Mouse (Mus musculus): ENCODE results near the gene Etv6.

Etv6 gene

GRCm38 (mm10) chr6:134208180-134208952 is 172.9 kb downstream of the Etv6 start:
- no peak for DNase-seq (ENCODE audit: low spot score)

- DNase-seq (ENCODE audit: low spot score), result no peak
Observed at GRCm38 (mm10) chr6:134210675-134211457, 175.4 kb downstream of the Etv6 start.

- DNase-seq (ENCODE audit: low spot score), result no peak
Observed at GRCm38 (mm10) chr6:134211458-134211776, 175.9 kb downstream of the Etv6 start.

GRCm38 (mm10) chr6:134217747-134218146 is 182.2 kb downstream of the Etv6 start:
- DNase-seq (ENCODE audit: low spot score), result no peak

GRCm38 (mm10) chr6:134218441-134218840 is 182.9 kb downstream of the Etv6 start:
- DNase-seq (ENCODE audit: low spot score), result no peak

GRCm38 (mm10) chr6:134219358-134219757 is 183.9 kb downstream of the Etv6 start:
- DNase-seq (ENCODE audit: low spot score), result no peak

GRCm38 (mm10) chr6:134220209-134220777 is 184.8 kb downstream of the Etv6 start:
- DNase-seq (ENCODE audit: low spot score), result no peak

GRCm38 (mm10) chr6:134222248-134222929 is 186.9 kb downstream of the Etv6 start:
- no peak for DNase-seq (ENCODE audit: low spot score)

- no peak for DNase-seq (ENCODE audit: low spot score)
Observed at GRCm38 (mm10) chr6:134225564-134225963, 190.1 kb downstream of the Etv6 start.

- DNase-seq (ENCODE audit: low spot score), result no peak
Observed at GRCm38 (mm10) chr6:134226349-134227169, 191.1 kb downstream of the Etv6 start.

- no peak for DNase-seq (ENCODE audit: low spot score)
Observed at GRCm38 (mm10) chr6:134236311-134236710, 200.8 kb downstream of the Etv6 start.

- no peak for DNase-seq (ENCODE audit: low spot score)
Observed at GRCm38 (mm10) chr6:134238455-134238854, 203.0 kb downstream of the Etv6 start.

- no peak for DNase-seq (ENCODE audit: low spot score)
Observed at GRCm38 (mm10) chr6:134240988-134241387, 205.5 kb downstream of the Etv6 start.

- no peak for DNase-seq (ENCODE audit: low spot score)
Observed at GRCm38 (mm10) chr6:134243119-134243518, 207.6 kb downstream of the Etv6 start.

- no peak for DNase-seq (ENCODE audit: low spot score)
Observed at GRCm38 (mm10) chr6:134243546-134243945, 208.0 kb downstream of the Etv6 start.

- no peak for DNase-seq (ENCODE audit: low spot score)
Observed at GRCm38 (mm10) chr6:134244071-134244470, 208.6 kb downstream of the Etv6 start.

GRCm38 (mm10) chr6:134246109-134246508 is 210.6 kb downstream of the Etv6 start:
- DNase-seq (ENCODE audit: low spot score), result no peak

GRCm38 (mm10) chr6:134247324-134247723 is 211.8 kb downstream of the Etv6 start:
- no peak for DNase-seq (ENCODE audit: low spot score)

- DNase-seq (ENCODE audit: low spot score), result no peak
Observed at GRCm38 (mm10) chr6:134248720-134249119, 213.2 kb downstream of the Etv6 start.

GRCm38 (mm10) chr6:134250764-134251163 is 215.3 kb downstream of the Etv6 start:
- no peak for DNase-seq (ENCODE audit: low spot score)

GRCm38 (mm10) chr6:134251364-134251763 is 215.9 kb downstream of the Etv6 start:
- DNase-seq (ENCODE audit: low spot score), result no peak
